Mouse (Mus musculus): ENCODE measurements at regions not wholly inside any gene's neighbourhood (a gene's known extent, or its start where the extent isn't known, plus 50 kb on each side); places are given as distances from the start of the nearest gene placed in this dataset.

DNA sequence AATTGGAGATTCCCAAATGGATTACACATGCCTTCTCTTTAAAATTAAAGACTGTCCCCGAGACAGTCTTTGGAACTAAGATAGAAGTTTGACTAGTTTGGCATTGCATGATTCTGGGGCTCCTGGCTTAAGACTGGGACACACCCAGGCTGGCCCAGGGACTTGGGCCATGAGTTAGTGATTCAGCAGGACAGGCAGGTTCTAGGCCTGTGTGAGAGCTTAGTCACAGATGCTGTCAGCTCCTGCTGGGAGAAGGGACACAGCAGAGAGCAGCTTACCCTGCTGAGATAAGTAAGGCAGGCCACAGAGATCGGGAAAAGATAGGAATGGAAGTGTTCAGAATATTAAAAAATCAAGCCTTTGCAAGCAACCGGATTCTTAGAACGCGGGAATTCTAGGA, 127.6 kb upstream of the Mb21d2 start:
- WGBS, result 85% methylated on average over 5 of the region's 5 CpGs
- no peak for TF ChIP-seq CTCF (IDR thresholded peaks at IDR 0.05; ENCODE audit: low read depth, low read length)

DNA sequence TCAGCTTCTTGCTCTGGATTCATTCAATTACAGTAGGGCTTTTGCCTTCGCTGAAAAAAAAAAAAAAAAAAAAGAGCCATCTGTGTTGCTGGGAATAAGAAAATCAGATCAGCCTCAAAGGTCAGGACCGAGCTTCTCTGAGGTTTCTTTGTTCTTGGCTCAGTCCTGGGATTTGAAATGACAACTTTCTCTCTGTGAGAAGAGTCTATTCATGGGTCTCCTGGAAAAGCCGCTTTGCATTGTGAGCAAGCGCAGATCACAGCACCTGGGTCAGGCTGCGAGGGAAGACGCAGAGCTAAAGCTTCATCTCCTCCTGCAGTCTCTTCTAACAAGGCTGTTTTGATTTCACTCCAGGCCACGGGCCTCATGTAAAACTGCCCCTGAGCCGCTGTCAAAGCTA, 125.0 kb upstream of the Mb21d2 start:
- DNase-seq (ENCODE audit: extremely low read depth, low read depth, low spot score), result no peak
- TF ChIP-seq POLR2A (IDR thresholded peaks at IDR 0.05; ENCODE audit: extremely low read depth, insufficient read depth, low read length), result no peak
- Histone ChIP-seq H3K27me3 (ENCODE audit: control insufficient read depth, insufficient read depth, low read length) (no peaks in the 10 kb centered on the region), H3K79me2 (ENCODE audit: control insufficient read depth, insufficient read depth, low read length) (no peaks in the 10 kb centered on the region), H3K36me3 (ENCODE audit: control insufficient read depth, insufficient read depth, low read length) (no peaks in the 10 kb centered on the region), H3K4me3 (ENCODE audit: insufficient read depth, low read depth, low read length) (no peak overlapping the region), H3K27ac (replicated peaks; ENCODE audit: insufficient read depth, low read depth, low read length) (no peak overlapping the region), H3K9ac (ENCODE audit: low read depth, low read length) (no peak overlapping the region), H3K4me1 (ENCODE audit: control insufficient read depth, insufficient read depth, low read length) (no peaks in the 10 kb centered on the region)
- 69% methylated on average over 8 of the region's 8 CpGs for WGBS

More for the DNA sequence above, 127.6 kb upstream of the Mb21d2 start:
- H3K27ac ChIP-seq (replicated peaks; ENCODE audit: insufficient read depth, low read depth, low read length), result no peak overlapping the region
- no peaks in the 10 kb centered on the region for H3K4me1 ChIP-seq (ENCODE audit: control insufficient read depth, insufficient read depth, low read length)
- DNase-seq (ENCODE audit: extremely low read depth, low read depth, low spot score), result no peak
- no peak overlapping the region for H3K4me3 ChIP-seq (ENCODE audit: insufficient read depth, low read depth, low read length)
- H3K36me3 ChIP-seq (ENCODE audit: control insufficient read depth, insufficient read depth, low read length), result no peaks in the 10 kb centered on the region
- no peak overlapping the region for H3K9ac ChIP-seq (ENCODE audit: low read depth, low read length)
- no peaks in the 10 kb centered on the region for H3K27me3 ChIP-seq (ENCODE audit: control insufficient read depth, insufficient read depth, low read length)
- H3K79me2 ChIP-seq (ENCODE audit: control insufficient read depth, insufficient read depth, low read length), result no peaks in the 10 kb centered on the region

DNA sequence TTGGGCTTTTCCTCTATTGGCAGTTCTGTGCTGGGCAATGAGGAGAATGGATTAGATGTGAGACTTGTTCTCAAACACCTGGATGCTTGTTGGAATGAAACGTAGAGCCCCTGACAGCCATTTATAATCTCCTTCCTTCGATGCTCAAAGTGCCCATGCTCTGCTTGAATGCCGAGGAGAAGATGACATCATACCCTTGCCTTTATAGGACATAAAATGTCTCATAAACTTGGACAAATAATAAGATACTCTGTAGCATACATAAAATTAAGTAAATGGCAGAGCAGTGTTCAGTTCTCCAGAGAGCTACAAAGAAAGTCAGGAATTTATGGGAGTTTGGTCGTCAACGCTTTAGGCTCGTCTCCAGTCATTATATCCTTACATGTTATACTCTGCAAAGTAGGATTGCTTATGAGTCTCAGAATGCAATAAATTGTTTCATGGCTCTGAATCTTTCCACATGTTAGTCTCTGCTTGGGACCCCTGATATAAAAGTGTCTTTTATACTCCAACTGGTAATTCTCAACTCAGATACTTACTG, 117.0 kb upstream of the Mb21d2 start:
- Histone ChIP-seq H3K4me1 (ENCODE audit: control insufficient read depth, insufficient read depth, low read length) (no peaks in the 10 kb centered on the region), H3K27ac (replicated peaks; ENCODE audit: insufficient read depth, low read depth, low read length) (no peak overlapping the region), H3K27me3 (ENCODE audit: control insufficient read depth, insufficient read depth, low read length) (no peaks in the 10 kb centered on the region), H3K36me3 (ENCODE audit: control insufficient read depth, insufficient read depth, low read length) (no peaks in the 10 kb centered on the region), H3K4me3 (ENCODE audit: insufficient read depth, low read depth, low read length) (no peak overlapping the region), H3K9ac (ENCODE audit: low read depth, low read length) (no peak overlapping the region), H3K79me2 (ENCODE audit: control insufficient read depth, insufficient read depth, low read length) (no peaks in the 10 kb centered on the region)
- no peak for DNase-seq (ENCODE audit: extremely low read depth, low read depth, low spot score)
- no peak for TF ChIP-seq POLR2A (IDR thresholded peaks at IDR 0.05; ENCODE audit: extremely low read depth, insufficient read depth, low read length)
- TF ChIP-seq CTCF (IDR thresholded peaks at IDR 0.05; ENCODE audit: low read depth, low read length), result no peak
- WGBS, result 92% methylated on average over 6 of the region's 6 CpGs

DNA sequence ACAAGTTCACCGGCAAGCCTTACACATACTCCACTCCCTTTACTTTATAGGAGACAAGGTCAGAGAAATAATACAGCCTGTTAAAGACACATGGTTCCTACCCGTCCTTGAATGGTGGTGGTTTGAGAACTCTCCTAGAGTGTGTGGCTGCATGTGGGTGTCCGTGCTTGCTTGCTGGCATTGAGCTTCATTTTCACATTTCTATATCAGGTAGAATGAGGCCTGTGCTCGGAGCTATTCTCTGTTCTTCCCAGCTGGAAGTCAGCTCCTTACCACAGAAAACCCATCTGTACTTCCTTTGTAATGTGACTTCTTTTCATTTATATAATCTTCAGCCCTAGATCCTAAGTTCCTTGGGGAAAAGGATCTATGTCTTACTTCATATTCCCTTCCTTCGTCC, 106.0 kb upstream of the Mb21d2 start:
- 80% methylated on average over 5 of the region's 5 CpGs for WGBS
- Histone ChIP-seq H3K36me3 (ENCODE audit: control insufficient read depth, insufficient read depth, low read length) (no peaks in the 10 kb centered on the region), H3K79me2 (ENCODE audit: control insufficient read depth, insufficient read depth, low read length) (no peaks in the 10 kb centered on the region), H3K4me3 (ENCODE audit: insufficient read depth, low read depth, low read length) (no peak overlapping the region), H3K27me3 (ENCODE audit: control insufficient read depth, insufficient read depth, low read length) (no peaks in the 10 kb centered on the region), H3K9ac (ENCODE audit: low read depth, low read length) (no peak overlapping the region), H3K4me1 (ENCODE audit: control insufficient read depth, insufficient read depth, low read length) (no peaks in the 10 kb centered on the region), H3K27ac (replicated peaks; ENCODE audit: insufficient read depth, low read depth, low read length) (no peak overlapping the region)
- no peak for DNase-seq (ENCODE audit: extremely low read depth, low read depth, low spot score)
- no peak for TF ChIP-seq CTCF (IDR thresholded peaks at IDR 0.05; ENCODE audit: low read depth, low read length)
- TF ChIP-seq POLR2A (IDR thresholded peaks at IDR 0.05; ENCODE audit: extremely low read depth, insufficient read depth, low read length), result no peak

DNA sequence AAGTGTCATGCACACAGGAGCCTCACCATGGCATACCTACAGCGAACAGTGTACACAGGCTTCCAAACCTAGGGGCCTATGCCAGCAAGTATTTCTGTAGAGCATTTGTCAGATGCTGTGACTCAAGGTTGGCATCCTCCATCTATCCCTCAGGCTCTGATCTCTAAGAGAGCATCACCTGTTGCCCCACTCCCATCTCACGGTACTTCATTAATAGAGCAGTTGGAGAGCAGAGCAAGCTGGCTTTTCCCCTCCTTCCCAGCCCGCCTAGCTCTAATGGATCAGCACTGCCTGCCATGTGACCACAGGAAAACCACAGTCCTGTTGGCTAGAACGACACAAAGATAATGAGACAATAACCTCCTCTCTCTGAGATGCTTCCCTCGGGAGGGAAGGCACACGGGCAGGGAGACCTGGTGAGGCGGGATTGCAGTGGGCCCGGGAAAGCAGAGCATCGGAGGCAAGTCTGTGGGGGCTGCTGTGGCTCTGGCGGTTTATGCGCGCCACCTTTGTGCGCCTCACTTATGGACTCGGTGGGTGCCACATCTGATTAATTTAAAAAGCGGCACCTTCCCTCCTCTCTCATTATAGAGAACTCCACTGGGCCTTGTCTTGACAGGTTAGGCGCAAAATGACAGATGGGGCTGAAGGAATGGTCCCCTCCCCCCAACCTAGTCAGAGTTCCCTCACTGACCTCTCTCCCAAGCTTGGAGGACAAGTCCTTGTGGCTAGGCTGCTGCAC, 104.8 kb upstream of the Mb21d2 start:
- DNase-seq (ENCODE audit: extremely low read depth, low read depth, low spot score), result no peak
- Histone ChIP-seq H3K27ac (replicated peaks; ENCODE audit: insufficient read depth, low read depth, low read length) (no peak overlapping the region), H3K36me3 (ENCODE audit: control insufficient read depth, insufficient read depth, low read length) (no peaks in the 10 kb centered on the region), H3K9ac (ENCODE audit: low read depth, low read length) (no peak overlapping the region), H3K27me3 (ENCODE audit: control insufficient read depth, insufficient read depth, low read length) (no peaks in the 10 kb centered on the region), H3K4me3 (ENCODE audit: insufficient read depth, low read depth, low read length) (no peak overlapping the region), H3K79me2 (ENCODE audit: control insufficient read depth, insufficient read depth, low read length) (no peaks in the 10 kb centered on the region), H3K4me1 (ENCODE audit: control insufficient read depth, insufficient read depth, low read length) (no peaks in the 10 kb centered on the region)
- TF ChIP-seq CTCF (IDR thresholded peaks at IDR 0.05; ENCODE audit: low read depth, low read length) (no peak), POLR2A (IDR thresholded peaks at IDR 0.05; ENCODE audit: extremely low read depth, insufficient read depth, low read length) (no peak)
- WGBS, result 43% methylated on average over 16 of the region's 16 CpGs

DNA sequence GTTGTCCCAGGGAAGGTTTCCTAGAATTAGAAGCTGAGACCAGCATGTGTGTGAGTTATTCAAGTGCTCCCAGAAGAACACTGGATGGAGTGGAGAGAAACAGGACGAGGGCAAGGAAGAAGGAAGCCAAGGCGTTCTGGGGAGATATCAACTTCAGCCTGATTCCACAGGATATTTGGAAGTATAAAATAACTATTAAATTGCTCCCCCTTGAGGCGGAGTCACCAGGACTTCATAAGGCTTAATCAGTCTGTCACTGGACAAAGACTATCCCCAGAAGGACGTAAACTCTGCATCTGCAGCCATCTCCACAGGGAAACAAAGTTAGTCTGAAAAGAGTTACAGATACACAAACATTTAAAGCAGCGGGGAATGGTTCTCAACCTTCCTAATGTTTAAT, 103.9 kb upstream of the Mb21d2 start:
- Histone ChIP-seq H3K27me3 (ENCODE audit: control insufficient read depth, insufficient read depth, low read length) (no peaks in the 10 kb centered on the region), H3K27ac (replicated peaks; ENCODE audit: insufficient read depth, low read depth, low read length) (no peak overlapping the region), H3K4me1 (ENCODE audit: control insufficient read depth, insufficient read depth, low read length) (no peaks in the 10 kb centered on the region), H3K79me2 (ENCODE audit: control insufficient read depth, insufficient read depth, low read length) (no peaks in the 10 kb centered on the region), H3K36me3 (ENCODE audit: control insufficient read depth, insufficient read depth, low read length) (no peaks in the 10 kb centered on the region), H3K9ac (ENCODE audit: low read depth, low read length) (no peak overlapping the region), H3K4me3 (ENCODE audit: insufficient read depth, low read depth, low read length) (no peak overlapping the region)
- DNase-seq (ENCODE audit: extremely low read depth, low read depth, low spot score), result peak; percentile 42
- WGBS, result 55% methylated on average over 5 of the region's 5 CpGs
- TF ChIP-seq CTCF (IDR thresholded peaks at IDR 0.05; ENCODE audit: low read depth, low read length), result peak; percentile 24; the same call in 1 of the 2 replicates
- TF ChIP-seq POLR2A (IDR thresholded peaks at IDR 0.05; ENCODE audit: extremely low read depth, insufficient read depth, low read length), result no peak

Data from liver, adult 2 months (tissue).